Mouse (Mus musculus): ENCODE measurements around the gene Fam3c.

The Fam3c gene

DNA sequence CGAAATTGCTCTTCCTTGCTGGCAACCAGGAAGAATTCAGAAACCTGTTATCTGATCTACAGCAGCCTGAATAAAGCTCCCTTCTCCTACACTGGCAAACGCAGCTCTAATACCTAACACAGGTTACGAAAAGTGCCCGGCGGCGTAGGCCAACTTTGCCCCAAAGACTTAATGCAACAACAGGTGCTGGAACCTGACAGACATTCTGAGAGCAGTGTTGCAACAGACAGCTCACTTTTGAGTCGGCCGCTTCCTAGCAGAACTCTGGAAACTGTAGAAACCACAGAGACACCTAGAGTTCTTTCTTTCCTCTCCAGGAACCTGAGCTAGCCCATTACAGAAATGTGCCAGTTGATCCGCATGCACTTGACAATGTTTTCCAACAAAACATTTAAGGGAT lies 4.5 kb downstream of the Fam3c start:
- peak in 1 of 2 experiments; percentile 51 for DNase-seq

- DNase-seq = no peak
These were observed 5.8 kb downstream of the Fam3c start for GRCm38 (mm10) chr6:22350239-22350571.

DNA sequence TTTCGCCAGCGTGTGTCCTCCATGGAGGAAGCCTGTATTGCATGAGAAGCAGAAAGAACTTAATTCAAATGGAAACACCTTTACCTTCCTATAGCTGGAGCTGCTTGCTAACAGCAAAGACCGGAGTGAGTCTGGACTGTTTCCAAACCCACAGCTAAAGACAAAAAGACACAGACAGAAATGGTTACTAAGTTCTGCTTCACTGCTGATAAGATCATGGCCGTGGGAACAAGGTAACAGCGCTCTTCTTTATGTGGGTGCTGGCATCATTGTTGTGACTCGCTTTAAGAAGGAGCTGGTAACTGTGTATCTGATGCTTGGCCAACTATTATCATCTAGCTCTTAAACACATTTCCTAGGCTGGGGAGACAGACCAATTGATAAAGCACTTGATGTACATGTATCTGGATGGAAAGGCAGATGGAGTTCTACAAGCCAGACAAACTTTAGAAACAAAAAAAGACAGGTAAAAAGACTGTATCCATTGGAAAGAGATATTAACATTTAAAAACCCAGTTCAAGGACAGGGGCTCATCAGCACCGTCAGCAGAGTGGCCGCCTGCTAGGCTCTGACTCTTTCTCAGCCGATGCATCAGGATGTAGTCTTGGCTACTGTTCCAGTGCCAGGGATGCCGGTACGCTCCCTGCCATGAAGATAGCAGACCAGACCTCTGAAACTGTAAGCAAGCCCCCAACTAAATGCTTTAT lies 6.4 kb downstream of the Fam3c start:
- no peak for DNase-seq

GRCm38 (mm10) chr6:22348975-22349374 lies 7.1 kb downstream of the Fam3c start:
- no peak for DNase-seq

DNA sequence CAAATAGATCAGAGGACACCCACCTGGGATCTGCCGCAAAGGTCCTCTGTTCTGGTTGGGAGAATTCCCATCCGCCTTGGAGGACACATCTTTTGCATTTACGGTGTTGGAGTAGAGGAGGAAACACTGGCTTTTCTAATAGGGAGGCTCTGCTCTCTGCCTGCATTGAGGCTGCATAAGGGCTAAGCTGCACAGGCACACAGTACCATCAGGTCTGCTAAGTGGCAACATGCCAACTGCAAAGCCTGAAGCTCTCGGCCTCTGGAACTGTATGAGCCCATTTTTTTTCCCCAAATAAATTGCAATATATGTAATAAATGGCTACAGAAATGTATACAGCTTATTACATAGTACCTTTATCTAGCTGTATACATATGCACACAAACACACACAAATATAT lies 7.9 kb downstream of the Fam3c start:
- no peak for DNase-seq

DNA sequence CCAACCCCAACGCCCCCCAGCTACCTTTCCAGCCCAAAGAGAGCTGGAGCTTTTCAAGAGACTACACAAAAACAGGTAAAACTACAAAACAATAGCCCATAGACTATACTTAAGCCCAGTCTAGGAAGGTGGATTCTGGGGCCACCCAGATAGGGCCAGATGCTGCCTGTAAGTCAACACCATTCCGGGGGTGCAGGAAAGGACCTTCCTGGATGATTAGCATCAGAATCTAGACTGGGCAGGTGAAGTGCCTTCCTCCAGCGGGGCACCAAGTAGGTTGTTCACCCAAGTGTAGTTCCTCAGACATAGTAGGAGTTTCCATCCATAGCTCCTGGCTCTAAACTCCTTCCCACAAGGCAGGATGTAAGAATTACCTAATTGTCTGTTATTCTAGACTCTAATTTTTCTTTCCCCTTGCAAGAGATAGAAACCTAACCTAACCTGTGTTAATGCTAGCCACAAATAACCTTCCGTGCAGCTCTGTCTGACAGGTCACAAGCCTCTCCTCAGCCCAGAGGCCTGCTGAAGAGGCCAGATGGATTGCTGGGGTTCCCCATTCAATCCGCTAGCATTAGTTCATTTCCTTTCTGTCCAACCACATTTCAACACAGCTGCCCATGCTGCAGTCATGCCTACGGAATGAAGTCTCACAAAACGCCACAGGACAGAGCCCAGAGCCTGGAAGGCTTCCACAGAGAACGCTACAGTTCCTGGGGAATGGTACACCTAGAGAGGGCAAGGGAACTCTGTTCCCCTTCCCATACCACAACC lies 8.7 kb downstream of the Fam3c start:
- no peak for DNase-seq

DNA sequence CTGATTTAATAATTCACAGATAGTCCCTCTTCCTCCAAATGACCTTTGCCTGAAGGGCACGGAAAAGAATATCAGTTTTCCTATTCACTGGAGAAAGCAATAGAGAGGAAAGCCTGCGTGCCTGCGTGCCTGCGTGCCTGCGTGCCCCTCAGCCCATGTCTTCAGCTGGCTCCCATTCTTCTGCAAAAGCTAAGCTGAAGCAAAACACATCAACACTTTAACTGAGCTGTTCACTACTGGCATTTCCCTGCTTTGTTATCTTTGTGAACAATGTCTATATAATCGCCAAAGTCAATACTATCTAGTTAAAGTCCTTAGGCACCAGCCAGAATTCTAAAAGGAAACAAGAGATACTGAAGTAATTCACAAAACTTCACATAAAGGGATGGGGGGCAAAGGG lies 11.6 kb downstream of the Fam3c start:
- DNase-seq = no peak

- DNase-seq = no peak
These were observed 12.3 kb downstream of the Fam3c start for GRCm38 (mm10) chr6:22343706-22344105.

GRCm38 (mm10) chr6:22343292-22343691 lies 12.8 kb downstream of the Fam3c start:
- DNase-seq = no peak

- no peak for DNase-seq
These were observed 15.3 kb downstream of the Fam3c start for GRCm38 (mm10) chr6:22340779-22341178.

DNA sequence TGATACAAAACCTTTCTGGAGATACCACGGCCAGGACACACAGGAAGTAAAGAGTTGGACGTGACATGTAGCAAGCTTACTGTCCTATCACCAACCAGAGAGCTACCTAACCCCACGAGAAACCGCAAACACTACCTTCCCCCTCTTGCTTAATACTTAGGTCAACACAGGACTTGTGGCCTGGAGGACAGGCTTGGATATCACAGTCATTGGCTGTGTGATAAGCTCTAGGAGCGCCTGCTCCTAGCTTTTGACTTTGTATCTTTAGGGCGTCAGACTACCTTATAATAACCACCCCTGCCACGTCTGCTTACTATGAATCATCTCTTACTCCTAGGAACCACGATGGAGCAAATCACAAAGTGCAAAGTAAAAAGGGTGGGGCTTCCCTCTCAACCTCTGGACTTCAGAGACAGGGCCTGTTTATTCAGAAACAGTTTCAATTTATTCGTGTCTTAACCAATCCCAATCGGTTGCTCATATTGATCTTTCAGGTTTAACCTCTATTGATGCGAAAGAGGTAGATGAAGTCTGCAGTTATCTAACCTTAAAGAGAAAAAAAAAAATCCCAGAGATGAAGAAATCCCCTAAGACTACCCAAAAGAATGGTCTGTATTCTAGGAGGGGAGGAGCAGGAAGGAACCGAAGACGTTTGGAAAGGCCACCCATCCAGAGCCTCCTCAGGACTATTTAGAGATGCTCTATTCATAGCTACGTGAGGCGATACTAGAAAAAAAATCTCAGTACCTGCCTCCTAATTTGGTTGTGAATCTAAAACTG lies 16.1 kb downstream of the Fam3c start:
- DNase-seq = no peak

DNA sequence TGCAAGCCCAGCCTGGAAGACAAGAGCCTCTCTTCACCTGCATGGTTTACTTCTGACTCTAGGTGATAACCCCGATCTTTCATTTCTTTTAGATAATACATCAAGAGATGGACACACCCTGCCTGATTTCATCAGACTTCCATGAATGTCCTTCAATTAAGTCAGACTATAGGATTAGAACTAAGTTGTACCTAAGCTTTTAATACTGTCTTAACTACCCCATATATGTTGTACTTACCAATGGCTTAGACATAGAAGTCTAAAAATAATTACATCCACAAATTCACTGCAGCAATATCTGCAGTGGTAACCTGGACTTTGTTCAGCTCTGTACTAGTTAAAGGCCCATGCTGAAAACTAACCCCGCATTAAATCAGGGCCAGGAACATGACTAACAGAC lies 23.5 kb downstream of the Fam3c start:
- DNase-seq = no peak

- DNase-seq = no peak
These were observed 25.7 kb downstream of the Fam3c start for GRCm38 (mm10) chr6:22330169-22330960.

- no peak for DNase-seq
These were observed 28.1 kb downstream of the Fam3c start for GRCm38 (mm10) chr6:22327931-22328330.

DNA sequence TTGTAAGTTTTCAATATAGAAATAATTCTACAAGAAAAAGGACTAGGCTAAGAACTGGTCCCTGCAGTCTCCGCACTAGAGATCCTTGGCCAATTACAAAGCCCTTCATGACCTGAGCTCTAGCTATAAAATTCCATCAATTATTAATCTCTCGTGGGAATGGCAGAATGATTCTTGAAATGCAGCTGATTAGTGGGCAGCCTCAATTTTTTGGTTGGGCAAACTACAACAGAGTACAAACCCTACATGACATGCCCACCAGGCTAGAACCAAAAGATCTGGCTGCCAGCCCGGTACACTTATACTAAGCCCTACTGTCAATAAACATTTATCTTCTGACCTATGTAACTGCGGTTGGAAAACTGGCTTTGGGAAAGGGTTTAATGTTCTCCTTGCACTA lies 29.0 kb downstream of the Fam3c start:
- DNase-seq = peak in 1 of 2 experiments; percentile 54

DNA sequence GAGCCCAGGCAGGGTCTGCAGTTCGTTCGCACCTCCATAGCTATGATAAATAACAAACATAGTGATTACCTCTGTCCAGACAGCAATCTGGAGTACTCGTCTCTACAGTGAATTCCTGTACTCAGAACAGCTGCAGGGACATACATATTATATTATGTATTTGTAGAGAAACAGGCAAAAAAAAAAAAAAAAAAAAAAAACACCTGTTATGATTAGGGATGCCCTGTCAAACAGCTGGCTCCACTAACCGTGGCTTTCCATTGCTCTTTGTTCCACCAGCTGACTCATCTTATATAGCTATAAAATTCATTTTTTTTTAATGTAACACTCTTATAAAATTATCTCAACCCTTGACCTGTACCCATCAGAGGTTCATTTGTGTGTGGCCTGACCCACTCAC lies 29.8 kb downstream of the Fam3c start:
- DNase-seq = no peak

GRCm38 (mm10) chr6:22325364-22326072 lies 30.5 kb downstream of the Fam3c start:
- peak; percentile 68 to 77 for DNase-seq

- DNase-seq = no peak
These were observed 58.0 kb downstream of the Fam3c start for GRCm38 (mm10) chr6:22298059-22298458.

GRCm38 (mm10) chr6:22297028-22297427 lies 59.0 kb downstream of the Fam3c start:
- no peak for DNase-seq

DNA sequence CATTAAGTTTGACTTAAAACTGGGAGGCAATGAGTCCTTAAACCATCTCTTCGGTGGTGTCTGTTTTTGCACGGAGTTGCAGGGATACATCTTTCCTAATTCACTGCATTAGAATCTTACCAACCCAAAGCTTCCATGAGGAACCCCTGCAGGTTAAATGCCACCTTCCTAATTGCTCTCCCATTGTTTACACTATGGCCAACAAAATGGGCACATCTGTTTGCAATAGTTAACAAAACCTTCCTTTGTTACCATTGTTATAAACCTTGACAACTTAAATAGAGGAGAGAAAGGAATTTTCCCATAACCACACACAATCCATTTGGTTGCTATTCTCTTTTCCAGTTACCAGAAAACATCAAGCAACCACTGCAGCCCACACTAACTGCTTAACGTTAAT lies 62.1 kb downstream of the Fam3c start:
- no peak for DNase-seq

GRCm38 (mm10) chr6:22292056-22292455 lies 64.0 kb downstream of the Fam3c start:
- DNase-seq = no peak

DNA sequence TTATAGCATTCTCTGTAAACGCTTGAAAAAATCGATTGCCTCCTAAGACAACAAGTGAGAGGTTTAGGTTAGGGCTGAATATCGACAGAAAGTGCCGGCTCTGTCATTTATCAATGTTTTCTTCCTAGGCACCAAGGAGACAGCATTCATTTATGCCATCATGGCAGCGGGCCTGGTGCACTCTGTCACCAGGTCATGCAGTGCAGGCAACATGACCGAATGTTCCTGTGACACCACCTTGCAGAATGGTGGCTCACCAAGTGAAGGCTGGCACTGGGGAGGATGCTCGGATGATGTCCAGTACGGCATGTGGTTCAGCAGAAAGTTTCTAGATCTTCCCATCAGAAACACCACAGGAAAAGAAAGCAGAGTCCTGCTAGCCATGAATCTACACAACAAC lies 65.3 kb downstream of the Fam3c start:
- no peak for DNase-seq

Data from lung, adult 18-20 months (tissue).